In the genomic region with DNA sequence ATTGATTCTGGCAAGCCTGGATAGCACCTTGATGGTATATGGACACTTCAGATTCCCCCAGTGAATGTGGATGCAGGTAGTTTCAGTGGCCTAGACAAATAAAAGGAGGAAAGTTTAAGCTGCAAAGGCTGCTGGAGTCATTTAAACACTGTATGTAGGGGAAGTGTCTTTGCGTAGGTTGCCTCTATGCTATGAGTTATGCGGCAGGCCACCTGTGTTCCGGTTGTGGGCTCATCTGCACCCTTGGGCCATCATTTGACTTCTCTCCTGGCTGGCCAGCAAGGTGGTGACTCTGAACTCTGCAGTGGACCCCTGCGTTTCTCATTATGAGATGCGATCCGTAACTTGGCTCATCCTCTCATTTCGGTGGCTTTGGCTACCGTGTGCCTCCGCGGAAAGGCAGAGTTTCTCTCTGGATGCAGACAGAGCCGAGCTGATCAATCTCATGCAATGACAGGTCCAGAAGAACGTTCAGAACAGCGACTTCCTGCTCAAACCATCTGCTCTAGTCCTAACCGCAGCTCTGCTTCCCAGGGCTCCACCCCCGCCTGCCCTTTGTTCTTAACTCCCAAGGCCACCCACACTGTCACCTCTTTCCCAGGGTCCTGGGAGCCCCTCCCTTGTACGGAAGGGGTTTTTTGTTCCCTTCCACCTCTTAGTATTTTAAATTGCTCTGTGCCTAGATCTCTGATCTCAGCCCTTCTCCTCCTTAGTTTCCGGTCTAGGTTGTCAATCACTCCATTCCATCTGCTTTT, we compare ENCODE assay signal across 8 mouse cellular contexts. TPM values are rescaled to one million over a fixed set of nuclear protein-coding genes. Genes with fewer than 3 reads are reported as not detected.
A peak's percentile ranks its signal among the peaks of the same experiment; 100 is the strongest.
DNase-seq lines count a peak whose midpoint lies in the region; ATAC-seq and TF ChIP-seq lines count a peak whose summit lies in the region.

No protein-coding gene starts in this region.

- H3K4me1 ChIP-seq in forebrain, embryonic 15.5 days: peaks cover 26% of the 10 kb centered on the region
- H3K4me1 ChIP-seq in intestine, postnatal 0 days (replicated peaks; ENCODE audit: control insufficient read depth, insufficient read depth, low read length): no peaks in the 10 kb centered on the region
- peaks cover 12% of the 10 kb centered on the region for H3K4me1 ChIP-seq in neural tube, embryonic 11.5 days (ENCODE audit: control insufficient read depth, insufficient read depth, low read length)

- peak in 1 of 2 experiments; percentile 29 for DNase-seq in left cerebral cortex, adult 2 months (ENCODE audit: extremely low spot score in 1 of 2, low spot score in 2 of 2)
- no peak for DNase-seq in left cerebral cortex, adult 11 months (ENCODE audit: low spot score)
- DNase-seq in cerebellum, adult 11-12 months: peak; percentile 53
- DNase-seq in liver: peak; percentile 19
- DNase-seq in neural tube, embryonic 11.5 days (ENCODE audit: low spot score): peak; percentile 38
- no peak for DNase-seq in spleen, adult 12 weeks (ENCODE audit: low spot score)

- H3K4me2 ChIP-seq in forebrain, embryonic 15.5 days (replicated peaks): peak overlapping the region; percentile 44
- H3K4me2 ChIP-seq in intestine, postnatal 0 days (replicated peaks; ENCODE audit: low read depth): peak overlapping the region; percentile 32
- H3K4me2 ChIP-seq in neural tube, embryonic 11.5 days (ENCODE audit: low read depth): peak overlapping the region; percentile 27

- peak overlapping the region; percentile 45; the same call in 1 of the 2 replicates for H3K27ac ChIP-seq in left cerebral cortex, adult 2 months
- peak overlapping the region; percentile 87 for H3K27ac ChIP-seq in forebrain, embryonic 15.5 days (replicated peaks)
- no peak overlapping the region for H3K27ac ChIP-seq in intestine, postnatal 0 days (ENCODE audit: low read depth, low read length)
- H3K27ac ChIP-seq in neural tube, embryonic 11.5 days (ENCODE audit: low read depth, low read length): no peak overlapping the region

- no peaks in the 10 kb centered on the region for H3K27me3 ChIP-seq in forebrain, embryonic 15.5 days
- no peaks in the 10 kb centered on the region; the same call in 1 of the 2 replicates for H3K27me3 ChIP-seq in intestine, postnatal 0 days (replicated peaks; ENCODE audit: control insufficient read depth, insufficient read depth, low read length)
- H3K27me3 ChIP-seq in neural tube, embryonic 11.5 days (ENCODE audit: control insufficient read depth, insufficient read depth, low read length): no peaks in the 10 kb centered on the region

- no peaks in the 10 kb centered on the region for H3K36me3 ChIP-seq in forebrain, embryonic 15.5 days
- no peaks in the 10 kb centered on the region for H3K36me3 ChIP-seq in intestine, postnatal 0 days (ENCODE audit: control insufficient read depth, insufficient read depth)
- H3K36me3 ChIP-seq in neural tube, embryonic 11.5 days (ENCODE audit: control insufficient read depth, insufficient read depth, low read length): no peaks in the 10 kb centered on the region

- H3K4me3 ChIP-seq in left cerebral cortex, adult 2 months: peak overlapping the region; percentile 32
- peak overlapping the region; percentile 26 for H3K4me3 ChIP-seq in forebrain, embryonic 15.5 days
- no peak overlapping the region for H3K4me3 ChIP-seq in intestine, postnatal 0 days (ENCODE audit: low read depth, low read length)
- H3K4me3 ChIP-seq in neural tube, embryonic 11.5 days (ENCODE audit: low read depth, low read length): no peak overlapping the region

- H3K9me3 ChIP-seq in forebrain, embryonic 15.5 days: no peaks in the 10 kb centered on the region
- H3K9me3 ChIP-seq in intestine, postnatal 0 days (ENCODE audit: control insufficient read depth): no peaks in the 10 kb centered on the region
- no peaks in the 10 kb centered on the region for H3K9me3 ChIP-seq in neural tube, embryonic 11.5 days (ENCODE audit: control insufficient read depth, low read length)

- no peak for TF ChIP-seq CTCF in left cerebral cortex, adult 2 months (IDR thresholded peaks at IDR 0.05)
- no peak for TF ChIP-seq CTCF in intestine, postnatal 0 days (IDR thresholded peaks at IDR 0.05; ENCODE audit: low read depth)

- intact Hi-C loops in left cerebral cortex, adult 2 months (cut with DNase I): no loop called here

- peak overlapping the region; percentile 37 for H3K9ac ChIP-seq in forebrain, embryonic 15.5 days (replicated peaks)
- H3K9ac ChIP-seq in intestine, postnatal 0 days (ENCODE audit: low read depth, low read length): no peak overlapping the region
- H3K9ac ChIP-seq in neural tube, embryonic 11.5 days (ENCODE audit: low read length): 0 out of 2 replicates have a peak overlapping the region, but pooled peaks have one; percentile 26

- 17% methylated on average over 17 of the region's 17 CpGs for WGBS in forebrain, embryonic 15.5 days
- 47% methylated on average over 17 of the region's 17 CpGs for WGBS in intestine, postnatal 0 days
- 29% methylated on average over 17 of the region's 17 CpGs for WGBS in neural tube, embryonic 11.5 days

- ATAC-seq in forebrain, embryonic 15.5 days (replicated peaks): peak; percentile 79
- ATAC-seq in intestine, postnatal 0 days: no peak
- ATAC-seq in neural tube, embryonic 11.5 days (ENCODE audit: insufficient read depth, low FRiP score, low TSS enrichment): peak; percentile 32; the same call in 1 of the 2 replicates

RNA-seq across cellular contexts. Expression of a gene that starts 20.3 kb away (rescaled TPM):
- total RNA-seq in left cerebral cortex, adult 2 months (2021): 10 to 100 TPM; 24.6 to 28.7 TPM
- 14.2 and 15.7 TPM in 2 replicates for polyA plus RNA-seq in forebrain, embryonic 15.5 days (2015; fragmentation: Nextera tagmentation; extraction: Ambion mirVana)
- polyA plus RNA-seq in intestine, postnatal 0 days (2015; fragmentation: Nextera tagmentation; extraction: Ambion mirVana): 0.64 and 1.0 TPM in 2 replicates
- polyA plus RNA-seq in neural tube, embryonic 11.5 days (2014; fragmentation: Nextera tagmentation; extraction: Ambion mirVana): 5.7 and 7.0 TPM in 2 replicates

Comparison
In these comparisons a context has a peak if more than half of its experiments do, and no peak if none do; other contexts are left out.
1. DNase-seq: peak in cerebellum, adult 11-12 months (single experiment), liver (single experiment) and neural tube, embryonic 11.5 days (single experiment); none in left cerebral cortex, adult 11 months (single experiment) and spleen, adult 12 weeks (single experiment).
2. H3K27ac ChIP-seq: peak in left cerebral cortex, adult 2 months (single experiment) and forebrain, embryonic 15.5 days (single experiment); none in intestine, postnatal 0 days (single experiment) and neural tube, embryonic 11.5 days (single experiment).
3. H3K4me3 ChIP-seq: peak in left cerebral cortex, adult 2 months (single experiment) and forebrain, embryonic 15.5 days (single experiment); none in intestine, postnatal 0 days (single experiment) and neural tube, embryonic 11.5 days (single experiment).
4. Peak in every context shown above with its lines, with median percentiles within 50 percentile points of each other: H3K4me2 ChIP-seq.